Mouse (Mus musculus) stomach, embryonic 16.5 days (tissue): ENCODE data around the gene Ntsr1. TPM values are rescaled to one million over a fixed set of nuclear protein-coding genes. Genes with fewer than 3 reads are reported as not detected.

ENCODE experiments used
- ATAC-seq: fragments of 200-750 bp; cut with Nextera tagmentation; 2 replicates; pipeline ENCODE4 v1.8.0; 2017; ENCODE audit warnings: moderate number of reproducible peaks, moderate TSS enrichment; ENCODE audit not compliant: insufficient read depth, low FRiP score
- H3K27ac ChIP-seq: fragments of 300-500 bp; sonication (generic); 2 replicates; pipeline ENCODE4 v1.5.1; 2014; ENCODE audit warnings: low read length
- H3K27me3 ChIP-seq: fragments of 300-500 bp; sonication (generic); 2 replicates; pipeline ENCODE4 v1.6.1; 2014; ENCODE audit warnings: low read length, control low read depth, mixed read lengths; ENCODE audit not compliant: control insufficient read depth, insufficient read depth
- H3K36me3 ChIP-seq: fragments of 300-500 bp; sonication (generic); 2 replicates; pipeline ENCODE4 v1.6.1; 2014; ENCODE audit warnings: low read length; ENCODE audit not compliant: control insufficient read depth, insufficient read depth
- H3K4me1 ChIP-seq: fragments of 300-500 bp; sonication (generic); 2 replicates; pipeline ENCODE4 v1.6.1; 2014; ENCODE audit warnings: low read length, control low read depth, mixed read lengths; ENCODE audit not compliant: control insufficient read depth, insufficient read depth
- H3K4me2 ChIP-seq: fragments of 300-500 bp; sonication (generic); 2 replicates; pipeline ENCODE4 v1.6.1; 2014; ENCODE audit warnings: low read depth, low read length, mixed read lengths
- H3K4me3 ChIP-seq: fragments of 300-500 bp; sonication (generic); replicated peaks from 2 replicates; pipeline ENCODE4 v1.5.1; 2014; ENCODE audit warnings: mild to moderate bottlenecking, low read length
- H3K9ac ChIP-seq: fragments of 300-500 bp; sonication (generic); 2 replicates; pipeline ENCODE4 v1.6.1; 2014; ENCODE audit warnings: low read length
- H3K9me3 ChIP-seq: fragments of 300-500 bp; sonication (generic); replicated peaks from 2 replicates; pipeline ENCODE4 v1.6.1; 2016; ENCODE audit warnings: low read length, control low read depth; ENCODE audit not compliant: control insufficient read depth
- WGBS: fragments of 180-500 bp; shearing (Covaris S2); extraction: QIAGEN DNeasy Blood & Tissue Kit; methylation state at CpG from one replicate; pipeline ENCODE4 v1.1.7; 2014; 5-methylcytosine and 5-hydroxymethylcytosine counted together
- polyA plus RNA-seq: library from polyadenylated mRNA; unstranded; fragments of >200 nt; fragmentation: Nextera tagmentation; extraction: Ambion mirVana; gene quantifications from 2 replicates; pipeline ENCODE4 v1.2.1, GENCODE M21; 2015

Gene Ntsr1
- 0.34 and 0.59 TPM in 2 replicates for polyA plus RNA-seq

- ATAC-seq: no peak
- H3K36me3 ChIP-seq: no peaks in the 10 kb centered on the region
Measured at GRCm38 (mm10) chr2:180499741-180500140, at the start of gene Ntsr1. TSS of gene Ntsr1 (plus strand) at chr2:180499976.

GRCm38 (mm10) chr2:180450529-180450928 lies 49.2 kb upstream of the Ntsr1 start:
- H3K9me3 ChIP-seq: no peaks in the 10 kb centered on the region
- H3K4me3 ChIP-seq: no peak overlapping the region
- peaks cover 2% of the 10 kb centered on the region; the same call in 1 of the 2 replicates for H3K4me1 ChIP-seq
- no peak overlapping the region for H3K4me2 ChIP-seq
- no peak for ATAC-seq
- H3K27me3 ChIP-seq: no peaks in the 10 kb centered on the region; the same call in 1 of the 2 replicates
- no peaks in the 10 kb centered on the region for H3K36me3 ChIP-seq
- WGBS: 71% methylated on average over 5 of the region's 5 CpGs
- no peak overlapping the region for H3K9ac ChIP-seq
- no peak overlapping the region for H3K27ac ChIP-seq

More at GRCm38 (mm10) chr2:180499741-180500140, at the start of gene Ntsr1:
- under 1% methylated on average over 30 of the region's 30 CpGs for WGBS
- H3K27ac ChIP-seq: peak within 1 kb of the TSS; percentile 60; the same call in 1 of the 2 replicates
- peak within 1 kb of the TSS; percentile 53 for H3K4me2 ChIP-seq
- H3K9ac ChIP-seq: peak within 1 kb of the TSS; percentile 31
- H3K27me3 ChIP-seq: peaks cover 34% of the 10 kb centered on the region
- H3K9me3 ChIP-seq: no peaks in the 10 kb centered on the region
- peaks cover 18% of the 10 kb centered on the region for H3K4me1 ChIP-seq
- H3K4me3 ChIP-seq: peak within 1 kb of the TSS; percentile 37

GRCm38 (mm10) chr2:180455723-180456698 lies 43.8 kb upstream of the Ntsr1 start, which contains the start of gene Slco4a1:
TSS of gene Slco4a1 (plus strand) at chr2:180456245.
- ATAC-seq: peak; percentile 96
- Histone ChIP-seq H3K4me3 (peak within 1 kb of the TSS; percentile 54), H3K27me3 (peaks cover 14% of the 10 kb centered on the region), H3K36me3 (no peaks in the 10 kb centered on the region), H3K9ac (peak within 1 kb of the TSS; percentile 51), H3K9me3 (no peaks in the 10 kb centered on the region), H3K4me1 (peaks cover 10% of the 10 kb centered on the region; the same call in 1 of the 2 replicates), H3K27ac (peak within 1 kb of the TSS; percentile 31; the same call in 1 of the 2 replicates), H3K4me2 (peak within 1 kb of the TSS; percentile 86)
- 2% methylated on average over 64 of the region's 65 CpGs for WGBS

- peak overlapping the region; percentile 54 for H3K4me3 ChIP-seq
- peaks cover 14% of the 10 kb centered on the region for H3K27me3 ChIP-seq
- H3K9ac ChIP-seq: peak overlapping the region; percentile 51
- WGBS: 2% methylated on average over 28 of the region's 28 CpGs
- no peak; the same call in 1 of the 2 replicates for ATAC-seq
- peak overlapping the region; percentile 86 for H3K4me2 ChIP-seq
- peaks cover 10% of the 10 kb centered on the region; the same call in 1 of the 2 replicates for H3K4me1 ChIP-seq
- H3K27ac ChIP-seq: no peak overlapping the region
- no peaks in the 10 kb centered on the region for H3K9me3 ChIP-seq
- no peaks in the 10 kb centered on the region for H3K36me3 ChIP-seq
Measured at GRCm38 (mm10) chr2:180456705-180457104, 43.1 kb upstream of the Ntsr1 start.

DNA sequence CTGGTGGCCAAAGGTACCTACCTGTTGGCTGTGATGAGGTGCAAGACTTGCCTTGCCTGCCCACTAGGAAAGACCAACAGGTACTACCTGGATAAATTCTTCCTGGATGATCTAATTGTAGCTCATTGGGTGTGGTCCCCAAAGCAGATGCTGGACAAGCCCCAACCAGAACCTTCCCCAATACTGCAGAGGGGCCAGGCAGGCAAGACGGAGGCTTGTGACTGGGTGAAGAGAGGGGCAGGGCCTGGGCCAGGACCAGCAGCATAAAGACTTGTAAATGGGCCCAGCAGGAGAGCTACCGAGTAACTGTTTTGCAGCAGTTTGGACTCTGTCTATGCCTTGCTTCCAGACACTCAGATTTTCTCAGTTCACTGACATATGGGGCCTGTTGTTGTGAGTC lies 42.1 kb upstream of the Ntsr1 start:
- Histone ChIP-seq H3K27ac (no peak overlapping the region), H3K27me3 (peaks cover 14% of the 10 kb centered on the region), H3K4me3 (0 out of 2 replicates have a peak overlapping the region, but pooled peaks have one; percentile 54)

DNA sequence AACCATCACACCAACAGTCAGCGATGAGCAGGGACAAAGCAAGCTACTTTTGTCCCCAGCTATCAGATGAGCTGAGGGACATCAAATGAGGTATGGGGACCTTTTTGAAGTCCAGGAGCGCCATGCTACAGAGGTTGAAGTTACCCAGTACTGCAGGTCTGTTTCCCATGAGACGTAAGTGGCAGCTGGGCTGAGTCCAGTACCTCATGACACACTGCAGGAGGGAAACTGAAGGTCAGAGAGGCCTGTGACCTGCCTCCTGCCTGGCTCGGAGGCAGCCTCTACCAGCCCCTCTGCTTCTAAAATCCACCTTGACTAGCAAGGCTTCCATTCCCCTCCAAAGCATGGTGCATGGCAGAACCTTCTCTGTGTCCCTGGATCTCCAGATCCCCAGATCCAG lies 40.3 kb upstream of the Ntsr1 start:
- 83% methylated on average over 4 of the region's 4 CpGs for WGBS
- Histone ChIP-seq H3K27ac (no peak overlapping the region), H3K36me3 (no peaks in the 10 kb centered on the region), H3K9ac (no peak overlapping the region), H3K4me1 (peaks cover 10% of the 10 kb centered on the region; the same call in 1 of the 2 replicates), H3K9me3 (no peaks in the 10 kb centered on the region), H3K27me3 (peaks cover 14% of the 10 kb centered on the region), H3K4me3 (no peak overlapping the region), H3K4me2 (no peak overlapping the region)
- no peak for ATAC-seq

More for the DNA sequence above, 42.1 kb upstream of the Ntsr1 start:
- Histone ChIP-seq H3K9me3 (no peaks in the 10 kb centered on the region), H3K36me3 (no peaks in the 10 kb centered on the region), H3K9ac (no peak overlapping the region), H3K4me1 (peaks cover 10% of the 10 kb centered on the region; the same call in 1 of the 2 replicates), H3K4me2 (peak overlapping the region; percentile 86; the same call in 1 of the 2 replicates)
- 66% methylated on average over 2 of the region's 2 CpGs for WGBS
- no peak for ATAC-seq

- ATAC-seq: peak; percentile 23; the same call in 1 of the 2 replicates
- 55% methylated on average over 8 of the region's 8 CpGs for WGBS
Measured at GRCm38 (mm10) chr2:180460801-180461200, 39.0 kb upstream of the Ntsr1 start.

GRCm38 (mm10) chr2:180462593-180462992 lies 37.2 kb upstream of the Ntsr1 start:
- Histone ChIP-seq H3K9ac (no peak overlapping the region), H3K4me2 (0 out of 2 replicates have a peak overlapping the region, but pooled peaks have one; percentile 14), H3K9me3 (no peaks in the 10 kb centered on the region), H3K36me3 (no peaks in the 10 kb centered on the region), H3K4me3 (no peak overlapping the region), H3K27me3 (0 out of 2 replicates have a peak, but pooled peaks cover under 1% of the 10 kb centered on the region), H3K27ac (peak overlapping the region; percentile 56), H3K4me1 (no peaks in the 10 kb centered on the region; the same call in 1 of the 2 replicates)
- WGBS: 57% methylated on average over 8 of the region's 8 CpGs
- peak; percentile 59 for ATAC-seq

More at GRCm38 (mm10) chr2:180460801-180461200, 39.0 kb upstream of the Ntsr1 start:
- H3K4me2 ChIP-seq: no peak overlapping the region
- peak overlapping the region; percentile 0; the same call in 1 of the 2 replicates for H3K27ac ChIP-seq
- H3K9ac ChIP-seq: no peak overlapping the region
- peaks cover 14% of the 10 kb centered on the region for H3K27me3 ChIP-seq
- H3K36me3 ChIP-seq: no peaks in the 10 kb centered on the region
- no peaks in the 10 kb centered on the region for H3K9me3 ChIP-seq
- peaks cover 5% of the 10 kb centered on the region; the same call in 1 of the 2 replicates for H3K4me1 ChIP-seq
- H3K4me3 ChIP-seq: no peak overlapping the region
